Mouse (Mus musculus) thymus, adult 2 months (tissue): Measurements from ENCODE around the gene Naaladl2.

ENCODE experiments used
- CTCF ChIP-seq: fragments of 200-500 bp; IDR thresholded peaks from 2 replicates; pipeline ENCODE4 v1.5.1; 2012; ENCODE audit warnings: mild to moderate bottlenecking, control low read depth, low read length, moderate library complexity, borderline replicate concordance; ENCODE audit not compliant: control insufficient read depth, poor library complexity, insufficient read depth; ENCODE audit errors: extremely low read depth
- POLR2A ChIP-seq: fragments of 200-500 bp; IDR thresholded peaks from 2 replicates; pipeline ENCODE4 v1.6.1; 2012; ENCODE audit warnings: mild to moderate bottlenecking, low read length, control low read depth, moderate library complexity; ENCODE audit not compliant: control insufficient read depth, poor library complexity, insufficient read depth; ENCODE audit errors: extremely low read depth

GRCm38 (mm10) chr3:24225418-24225817 is 918.6 kb downstream of the Naaladl2 start:
- TF ChIP-seq POLR2A: no peak
- TF ChIP-seq CTCF: no peak
